Mouse (Mus musculus) olfactory bulb, adult 2 months (tissue): ENCODE data around the gene Prokr1.

Experiments used
- CTCF ChIP-seq: fragments of 200-500 bp; IDR thresholded peaks from 2 replicates; pipeline ENCODE4 v1.5.1; 2012; ENCODE audit warnings: low read depth, mild to moderate bottlenecking, low read length, moderate library complexity; ENCODE audit not compliant: insufficient read depth
- POLR2A ChIP-seq: fragments of 200-500 bp; IDR thresholded peaks from 2 replicates; pipeline ENCODE4 v1.6.1; 2012; ENCODE audit warnings: mild to moderate bottlenecking, low read depth, low read length, moderate library complexity; ENCODE audit not compliant: insufficient read depth

DNA sequence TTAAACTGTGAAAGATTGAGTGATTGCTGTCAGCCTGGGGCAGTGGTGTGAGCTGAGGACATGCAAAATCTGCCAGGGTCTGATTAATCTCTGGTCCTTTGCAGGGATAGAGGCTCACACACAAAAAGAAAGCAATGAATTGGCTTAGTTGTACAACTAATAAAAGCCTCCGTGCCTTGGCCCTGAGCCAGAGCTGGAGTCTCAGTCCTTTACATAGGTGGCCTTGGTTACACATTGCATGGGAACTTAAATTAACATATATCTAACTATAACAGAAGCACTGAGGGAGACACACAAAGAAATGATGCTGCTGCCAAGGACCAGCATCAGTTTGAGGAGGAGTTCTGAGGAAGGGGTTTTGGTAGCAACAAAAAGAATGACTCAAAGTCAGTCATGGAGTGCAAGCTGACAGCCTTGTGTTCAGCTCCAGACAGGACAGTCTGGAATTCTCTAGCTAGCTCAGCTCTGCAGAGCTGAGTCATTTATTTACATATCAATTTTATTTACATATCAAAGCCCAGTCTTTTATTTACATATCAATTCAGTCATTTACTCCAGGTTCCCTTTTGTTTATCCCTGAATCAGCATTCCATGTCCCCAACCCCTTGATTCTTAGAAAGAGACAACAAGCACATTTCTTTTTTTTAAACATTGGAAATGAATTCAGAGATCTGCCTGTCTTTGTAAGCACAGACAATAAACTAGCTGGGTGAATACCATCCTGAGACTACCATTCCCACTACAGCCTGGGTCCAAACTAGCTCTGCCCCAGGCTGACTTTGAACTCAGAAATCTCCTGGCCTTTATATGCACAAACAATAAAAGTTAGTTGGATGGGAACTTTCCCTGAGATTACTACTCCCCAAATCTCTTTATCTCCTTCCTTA is 45.0 kb downstream of the Prokr1 start:
- TF ChIP-seq POLR2A: no peak
- TF ChIP-seq CTCF: no peak
